Mouse (Mus musculus): ENCODE data around the gene Tmem87b. TPM values are rescaled to one million over a fixed set of nuclear protein-coding genes. Genes with fewer than 3 reads are reported as not detected.

Tmem87b gene
- polyA plus RNA-seq, 1 experiment from 2014 or later = 31.9 TPM

DNA sequence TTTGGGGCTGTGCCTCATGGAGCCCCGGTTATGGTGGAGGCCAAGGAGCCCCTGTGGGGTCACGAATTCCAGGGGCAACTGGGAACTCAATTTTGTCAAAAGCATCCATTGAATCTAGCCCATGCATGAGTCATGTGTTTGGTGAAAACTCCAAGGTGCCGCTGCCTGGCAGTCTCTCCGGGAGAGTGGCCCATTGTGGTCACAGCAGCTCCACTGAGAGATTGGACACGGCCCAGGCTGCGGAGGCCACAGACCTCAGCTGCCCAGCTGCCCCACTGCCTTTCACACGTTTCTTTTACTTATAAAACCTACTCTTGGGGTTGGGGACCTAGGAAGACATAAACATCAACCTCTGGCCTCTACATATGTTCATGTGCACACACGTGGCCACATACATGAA is 57.6 kb downstream of the Tmem87b start:
- H3K27ac ChIP-seq (replicated peaks) = no peak overlapping the region
- 78% methylated on average over 8 of the region's 8 CpGs for WGBS
- H3K4me1 ChIP-seq (replicated peaks; ENCODE audit: control insufficient read depth, insufficient read depth) = no peaks in the 10 kb centered on the region
- H3K9me3 ChIP-seq (ENCODE audit: control insufficient read depth, low read length) = no peaks in the 10 kb centered on the region
- no peaks in the 10 kb centered on the region for H3K27me3 ChIP-seq (ENCODE audit: control insufficient read depth, insufficient read depth, low read length)
- no peak overlapping the region for H3K4me3 ChIP-seq (ENCODE audit: low read depth, low read length)
- no peak overlapping the region for H3K9ac ChIP-seq (ENCODE audit: low read length)
- TF ChIP-seq CTCF (IDR thresholded peaks at IDR 0.05; ENCODE audit: low read depth) = no peak
- no peak for TF ChIP-seq EP300 (optimal IDR thresholded peaks at IDR 0.05)
- H3K36me3 ChIP-seq (ENCODE audit: control insufficient read depth, insufficient read depth, low read length) = no peaks in the 10 kb centered on the region
- no peak for DNase-seq (ENCODE audit: low spot score)
- no peak overlapping the region for H3K4me2 ChIP-seq (replicated peaks; ENCODE audit: low read depth)
- no peak for ATAC-seq (ENCODE audit: low FRiP score, low TSS enrichment)

DNA sequence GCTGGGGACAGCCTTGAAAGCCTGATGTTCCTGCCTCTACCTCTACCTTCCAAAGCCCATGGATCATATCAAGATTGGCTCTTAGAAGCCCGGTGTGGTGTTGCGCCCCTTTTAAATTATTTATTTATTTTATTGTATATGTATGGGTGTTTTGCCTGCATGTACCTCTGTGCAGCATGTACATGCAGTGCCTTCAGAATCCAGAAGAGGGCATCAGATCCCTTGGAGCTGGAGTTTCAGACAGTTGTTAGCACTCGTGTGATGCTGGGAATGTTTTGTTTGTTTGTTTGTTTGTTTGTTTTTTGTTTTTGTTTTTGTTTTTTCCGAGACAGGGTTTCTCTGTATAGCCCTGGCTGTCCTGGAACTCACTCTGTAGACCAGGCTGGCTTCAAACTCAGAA is 63.3 kb downstream of the Tmem87b start:
- WGBS = 63% methylated on average over 4 of the region's 4 CpGs
- H3K4me3 ChIP-seq (ENCODE audit: low read depth, low read length) = no peak overlapping the region
- ATAC-seq (ENCODE audit: low FRiP score, low TSS enrichment) (no peak), DNase-seq (ENCODE audit: low spot score) (no peak)
- no peaks in the 10 kb centered on the region for H3K4me1 ChIP-seq (replicated peaks; ENCODE audit: control insufficient read depth, insufficient read depth)
- H3K36me3 ChIP-seq (ENCODE audit: control insufficient read depth, insufficient read depth, low read length) = no peaks in the 10 kb centered on the region
- H3K27me3 ChIP-seq (ENCODE audit: control insufficient read depth, insufficient read depth, low read length) = no peaks in the 10 kb centered on the region
- H3K9me3 ChIP-seq (ENCODE audit: control insufficient read depth, low read length) = no peaks in the 10 kb centered on the region
- no peak overlapping the region for H3K9ac ChIP-seq (ENCODE audit: low read length)
- no peak overlapping the region for H3K27ac ChIP-seq (replicated peaks)
- no peak overlapping the region for H3K4me2 ChIP-seq (replicated peaks; ENCODE audit: low read depth)
- no peak for TF ChIP-seq EP300 (optimal IDR thresholded peaks at IDR 0.05)
- peak; percentile 62 for TF ChIP-seq CTCF (IDR thresholded peaks at IDR 0.05; ENCODE audit: low read depth)

DNA sequence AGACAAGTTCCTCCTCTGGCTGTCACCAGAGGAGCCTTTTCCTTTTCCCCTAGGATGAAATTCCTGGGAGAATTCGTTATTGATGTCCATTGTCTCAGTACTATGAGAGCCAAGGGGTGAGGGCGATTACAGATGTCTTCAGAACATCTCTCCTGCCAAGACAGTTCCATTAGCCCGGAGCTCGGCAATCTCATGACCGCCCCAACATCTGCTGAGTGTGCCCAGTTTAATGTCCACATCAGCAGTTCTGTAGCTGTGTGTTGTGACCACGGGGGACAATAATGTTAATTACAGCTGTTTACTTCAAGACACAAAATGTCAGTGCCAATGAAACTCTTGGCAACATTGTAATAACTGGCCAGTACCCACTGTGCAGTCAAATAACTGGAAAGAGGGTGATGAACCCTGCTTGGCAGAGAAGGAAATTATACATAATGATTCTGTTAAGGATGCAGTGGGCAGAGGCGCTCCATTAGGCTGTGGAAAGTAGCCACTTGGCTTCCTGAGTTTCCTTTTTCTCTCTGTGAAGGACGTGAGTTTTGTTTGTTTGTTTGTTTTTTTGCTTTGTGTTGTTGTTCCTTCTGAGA is 67.4 kb downstream of the Tmem87b start:
- ATAC-seq (ENCODE audit: low FRiP score, low TSS enrichment) (no peak), DNase-seq (ENCODE audit: low spot score) (no peak)
- WGBS = 76% methylated on average over 8 of the region's 8 CpGs
- no peaks in the 10 kb centered on the region for H3K27me3 ChIP-seq (ENCODE audit: control insufficient read depth, insufficient read depth, low read length)
- no peaks in the 10 kb centered on the region for H3K36me3 ChIP-seq (ENCODE audit: control insufficient read depth, insufficient read depth, low read length)
- TF ChIP-seq EP300 (optimal IDR thresholded peaks at IDR 0.05) (no peak), CTCF (IDR thresholded peaks at IDR 0.05; ENCODE audit: low read depth) (no peak)
- H3K9me3 ChIP-seq (ENCODE audit: control insufficient read depth, low read length) = no peaks in the 10 kb centered on the region
- H3K27ac ChIP-seq (replicated peaks) = no peak overlapping the region
- H3K9ac ChIP-seq (ENCODE audit: low read length) = no peak overlapping the region
- no peak overlapping the region for H3K4me2 ChIP-seq (replicated peaks; ENCODE audit: low read depth)
- no peak overlapping the region for H3K4me3 ChIP-seq (ENCODE audit: low read depth, low read length)
- H3K4me1 ChIP-seq (replicated peaks; ENCODE audit: control insufficient read depth, insufficient read depth) = no peaks in the 10 kb centered on the region

DNA sequence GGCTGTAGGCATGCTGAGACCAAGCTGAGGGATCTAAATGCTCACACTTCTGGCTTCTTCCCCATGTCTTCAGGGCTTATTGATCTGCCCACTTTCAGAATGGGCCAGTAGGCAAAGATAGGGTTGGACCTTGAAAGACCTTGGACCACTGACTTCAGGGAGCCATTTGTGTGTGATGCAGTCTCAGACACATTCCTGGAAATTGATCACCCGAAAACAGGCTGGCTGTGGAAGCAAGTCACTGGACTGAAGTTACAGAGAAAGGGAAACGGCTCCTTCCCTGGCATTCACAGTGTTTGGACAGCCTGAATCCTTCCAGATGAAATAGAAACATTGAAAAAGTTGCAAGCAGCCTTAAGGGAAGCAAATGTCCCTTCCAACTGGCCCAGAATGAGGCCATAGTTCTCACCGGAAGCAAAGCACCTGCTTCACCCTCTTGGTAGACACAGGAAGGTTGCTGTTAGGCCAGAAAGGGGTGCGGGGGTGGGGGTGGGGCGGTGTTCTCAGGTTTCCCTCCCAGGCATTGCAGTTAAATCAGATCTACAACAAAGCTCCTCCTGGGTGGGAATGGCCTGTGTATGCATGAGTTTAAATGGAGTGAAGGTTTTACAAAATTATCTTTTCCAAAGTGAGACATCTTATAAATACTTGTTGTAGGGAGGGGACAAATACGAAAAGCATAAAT is 70.1 kb downstream of the Tmem87b start:
- ATAC-seq (ENCODE audit: low FRiP score, low TSS enrichment) = no peak
- Histone ChIP-seq H3K27ac (replicated peaks) (no peak overlapping the region), H3K4me2 (replicated peaks; ENCODE audit: low read depth) (no peak overlapping the region), H3K36me3 (ENCODE audit: control insufficient read depth, insufficient read depth, low read length) (no peaks in the 10 kb centered on the region), H3K4me1 (replicated peaks; ENCODE audit: control insufficient read depth, insufficient read depth) (no peaks in the 10 kb centered on the region), H3K4me3 (ENCODE audit: low read depth, low read length) (no peak overlapping the region), H3K27me3 (ENCODE audit: control insufficient read depth, insufficient read depth, low read length) (no peaks in the 10 kb centered on the region), H3K9me3 (ENCODE audit: control insufficient read depth, low read length) (no peaks in the 10 kb centered on the region), H3K9ac (ENCODE audit: low read length) (no peak overlapping the region)
- TF ChIP-seq CTCF (IDR thresholded peaks at IDR 0.05; ENCODE audit: low read depth) (no peak), EP300 (optimal IDR thresholded peaks at IDR 0.05) (no peak)
- WGBS = 54% methylated on average over 6 of the region's 6 CpGs
- no peak for DNase-seq (ENCODE audit: low spot score)

DNA sequence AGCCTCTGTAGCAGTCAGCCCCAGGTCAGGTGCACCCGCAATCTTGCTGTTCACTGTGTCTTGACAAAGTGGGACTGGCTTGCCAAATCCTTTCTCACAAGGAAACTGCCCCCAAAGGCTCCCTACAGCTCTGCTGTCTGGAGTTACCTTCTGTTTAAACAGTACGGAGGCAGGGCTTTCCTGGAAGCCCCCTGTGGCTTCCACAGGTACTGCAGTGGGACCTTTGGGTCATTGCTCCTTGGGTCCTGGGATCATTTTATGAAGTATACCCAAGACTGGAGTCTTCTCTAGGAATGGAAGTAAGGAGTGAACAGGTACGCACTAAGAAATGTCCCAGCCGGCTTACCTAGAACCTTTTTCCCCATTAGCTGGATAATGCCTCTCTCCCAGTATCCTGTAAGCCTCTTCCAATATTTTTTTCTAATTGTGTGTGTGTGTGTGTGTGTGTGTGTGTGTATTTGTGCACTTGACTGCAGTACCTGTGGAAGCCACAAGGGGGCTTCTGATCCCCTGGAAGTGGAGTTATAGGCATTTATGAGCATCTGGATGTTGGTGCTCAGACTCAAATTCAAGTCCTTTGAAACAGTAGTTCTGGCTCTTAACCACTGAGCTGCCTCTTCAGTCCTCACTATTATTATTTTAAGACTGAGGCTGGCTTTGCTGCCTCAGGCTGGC is 72.9 kb downstream of the Tmem87b start:
- ATAC-seq (ENCODE audit: low FRiP score, low TSS enrichment) = no peak
- Histone ChIP-seq H3K9me3 (ENCODE audit: control insufficient read depth, low read length) (no peaks in the 10 kb centered on the region), H3K27ac (replicated peaks) (no peak overlapping the region), H3K36me3 (ENCODE audit: control insufficient read depth, insufficient read depth, low read length) (no peaks in the 10 kb centered on the region), H3K4me3 (ENCODE audit: low read depth, low read length) (no peak overlapping the region), H3K4me2 (replicated peaks; ENCODE audit: low read depth) (no peak overlapping the region), H3K4me1 (replicated peaks; ENCODE audit: control insufficient read depth, insufficient read depth) (no peaks in the 10 kb centered on the region), H3K9ac (ENCODE audit: low read length) (no peak overlapping the region), H3K27me3 (ENCODE audit: control insufficient read depth, insufficient read depth, low read length) (no peaks in the 10 kb centered on the region)
- TF ChIP-seq CTCF (IDR thresholded peaks at IDR 0.05; ENCODE audit: low read depth) = peak; percentile 42
- TF ChIP-seq EP300 (optimal IDR thresholded peaks at IDR 0.05) = no peak
- no peak for DNase-seq (ENCODE audit: low spot score)
- 86% methylated on average over 4 of the region's 4 CpGs for whole genome bisulfite sequencing
